Mouse (Mus musculus): ENCODE results near the gene Pllp. TPM values are rescaled to one million over a fixed set of nuclear protein-coding genes. Genes with fewer than 3 reads are reported as not detected.
A peak's percentile ranks its signal among the peaks of the same experiment; 100 is the strongest.

Pllp gene
- polyA plus RNA-seq, 1 experiment from 2014 or later = 0.29 TPM

- Histone ChIP-seq H3K9ac (ENCODE audit: low read length) (no peak overlapping the region), H3K27me3 (ENCODE audit: control insufficient read depth, insufficient read depth, low read length) (no peaks in the 10 kb centered on the region), H3K36me3 (ENCODE audit: control insufficient read depth, insufficient read depth) (no peaks in the 10 kb centered on the region), H3K9me3 (replicated peaks; ENCODE audit: control insufficient read depth, low read length) (no peaks in the 10 kb centered on the region), H3K4me1 (ENCODE audit: control insufficient read depth, insufficient read depth, low read length) (peaks cover 6% of the 10 kb centered on the region; the same call in 1 of the 2 replicates), H3K27ac (ENCODE audit: low read length) (no peak overlapping the region), H3K4me3 (ENCODE audit: low read length) (no peak overlapping the region), H3K4me2 (ENCODE audit: low read depth, low read length) (no peak overlapping the region)
- WGBS = 78% methylated on average over 7 of the region's 7 CpGs
- no peak for ATAC-seq (replicated peaks; ENCODE audit: extremely low read depth, insufficient read depth, low FRiP score)
Observed at GRCm38 (mm10) chr8:94734735-94735350, 38.8 kb upstream of the Pllp start.

GRCm38 (mm10) chr8:94733821-94734465 is 37.9 kb upstream of the Pllp start:
- H3K27ac ChIP-seq (ENCODE audit: low read length) = no peak overlapping the region
- no peak overlapping the region for H3K4me2 ChIP-seq (ENCODE audit: low read depth, low read length)
- H3K36me3 ChIP-seq (ENCODE audit: control insufficient read depth, insufficient read depth) = no peaks in the 10 kb centered on the region
- peaks cover 6% of the 10 kb centered on the region; the same call in 1 of the 2 replicates for H3K4me1 ChIP-seq (ENCODE audit: control insufficient read depth, insufficient read depth, low read length)
- 57% methylated on average over 5 of the region's 5 CpGs for WGBS
- no peak overlapping the region for H3K9ac ChIP-seq (ENCODE audit: low read length)
- no peaks in the 10 kb centered on the region for H3K9me3 ChIP-seq (replicated peaks; ENCODE audit: control insufficient read depth, low read length)
- H3K4me3 ChIP-seq (ENCODE audit: low read length) = no peak overlapping the region
- ATAC-seq (replicated peaks; ENCODE audit: extremely low read depth, insufficient read depth, low FRiP score) = no peak
- H3K27me3 ChIP-seq (ENCODE audit: control insufficient read depth, insufficient read depth, low read length) = no peaks in the 10 kb centered on the region

- H3K9ac ChIP-seq (ENCODE audit: low read length) = no peak overlapping the region
- H3K9me3 ChIP-seq (replicated peaks; ENCODE audit: control insufficient read depth, low read length) = no peaks in the 10 kb centered on the region; the same call in 1 of the 2 replicates
- no peak overlapping the region for H3K27ac ChIP-seq (ENCODE audit: low read length)
- WGBS = 59% methylated on average over 4 of the region's 4 CpGs
- no peak overlapping the region for H3K4me2 ChIP-seq (ENCODE audit: low read depth, low read length)
- ATAC-seq (replicated peaks; ENCODE audit: extremely low read depth, insufficient read depth, low FRiP score) = no peak
- no peaks in the 10 kb centered on the region for H3K4me1 ChIP-seq (ENCODE audit: control insufficient read depth, insufficient read depth, low read length)
- no peaks in the 10 kb centered on the region for H3K27me3 ChIP-seq (ENCODE audit: control insufficient read depth, insufficient read depth, low read length)
- H3K4me3 ChIP-seq (ENCODE audit: low read length) = no peak overlapping the region
- no peaks in the 10 kb centered on the region for H3K36me3 ChIP-seq (ENCODE audit: control insufficient read depth, insufficient read depth)
Observed at GRCm38 (mm10) chr8:94729301-94729700, 33.2 kb upstream of the Pllp start.

- no peaks in the 10 kb centered on the region; the same call in 1 of the 2 replicates for H3K9me3 ChIP-seq (replicated peaks; ENCODE audit: control insufficient read depth, low read length)
- no peak overlapping the region for H3K4me2 ChIP-seq (ENCODE audit: low read depth, low read length)
- no peak overlapping the region for H3K4me3 ChIP-seq (ENCODE audit: low read length)
- no peak for ATAC-seq (replicated peaks; ENCODE audit: extremely low read depth, insufficient read depth, low FRiP score)
- no peaks in the 10 kb centered on the region for H3K36me3 ChIP-seq (ENCODE audit: control insufficient read depth, insufficient read depth)
- H3K27ac ChIP-seq (ENCODE audit: low read length) = no peak overlapping the region
- no peak overlapping the region for H3K9ac ChIP-seq (ENCODE audit: low read length)
- WGBS = 79% methylated on average over 5 of the region's 5 CpGs
- H3K27me3 ChIP-seq (ENCODE audit: control insufficient read depth, insufficient read depth, low read length) = no peaks in the 10 kb centered on the region
- no peaks in the 10 kb centered on the region for H3K4me1 ChIP-seq (ENCODE audit: control insufficient read depth, insufficient read depth, low read length)
Observed at GRCm38 (mm10) chr8:94725998-94726397, 29.9 kb upstream of the Pllp start.

- no peak overlapping the region for H3K4me2 ChIP-seq (ENCODE audit: low read depth, low read length)
- no peaks in the 10 kb centered on the region for H3K27me3 ChIP-seq (ENCODE audit: control insufficient read depth, insufficient read depth, low read length)
- no peak for ATAC-seq (replicated peaks; ENCODE audit: extremely low read depth, insufficient read depth, low FRiP score)
- H3K9ac ChIP-seq (ENCODE audit: low read length) = no peak overlapping the region
- no peaks in the 10 kb centered on the region for H3K4me1 ChIP-seq (ENCODE audit: control insufficient read depth, insufficient read depth, low read length)
- no peaks in the 10 kb centered on the region for H3K36me3 ChIP-seq (ENCODE audit: control insufficient read depth, insufficient read depth)
- no peak overlapping the region for H3K4me3 ChIP-seq (ENCODE audit: low read length)
- 89% methylated on average over 1 of the region's 1 CpGs for WGBS
- H3K9me3 ChIP-seq (replicated peaks; ENCODE audit: control insufficient read depth, low read length) = no peaks in the 10 kb centered on the region
- no peak overlapping the region for H3K27ac ChIP-seq (ENCODE audit: low read length)
Observed at GRCm38 (mm10) chr8:94716841-94717240, 20.8 kb upstream of the Pllp start.

- 68% methylated on average over 3 of the region's 3 CpGs for WGBS
- Histone ChIP-seq H3K4me3 (ENCODE audit: low read length) (no peak overlapping the region), H3K4me2 (ENCODE audit: low read depth, low read length) (no peak overlapping the region), H3K27me3 (ENCODE audit: control insufficient read depth, insufficient read depth, low read length) (no peaks in the 10 kb centered on the region), H3K27ac (ENCODE audit: low read length) (no peak overlapping the region), H3K9me3 (replicated peaks; ENCODE audit: control insufficient read depth, low read length) (no peaks in the 10 kb centered on the region), H3K36me3 (ENCODE audit: control insufficient read depth, insufficient read depth) (no peaks in the 10 kb centered on the region), H3K4me1 (ENCODE audit: control insufficient read depth, insufficient read depth, low read length) (peaks cover 5% of the 10 kb centered on the region; the same call in 1 of the 2 replicates), H3K9ac (ENCODE audit: low read length) (no peak overlapping the region)
- no peak for ATAC-seq (replicated peaks; ENCODE audit: extremely low read depth, insufficient read depth, low FRiP score)
Observed at GRCm38 (mm10) chr8:94715871-94716270, 19.8 kb upstream of the Pllp start.

- no peaks in the 10 kb centered on the region for H3K27me3 ChIP-seq (ENCODE audit: control insufficient read depth, insufficient read depth, low read length)
- no peaks in the 10 kb centered on the region for H3K36me3 ChIP-seq (ENCODE audit: control insufficient read depth, insufficient read depth)
- peaks cover 5% of the 10 kb centered on the region; the same call in 1 of the 2 replicates for H3K4me1 ChIP-seq (ENCODE audit: control insufficient read depth, insufficient read depth, low read length)
- 50% methylated on average over 5 of the region's 5 CpGs for WGBS
- no peak for ATAC-seq (replicated peaks; ENCODE audit: extremely low read depth, insufficient read depth, low FRiP score)
- H3K4me2 ChIP-seq (ENCODE audit: low read depth, low read length) = no peak overlapping the region
- no peaks in the 10 kb centered on the region for H3K9me3 ChIP-seq (replicated peaks; ENCODE audit: control insufficient read depth, low read length)
- H3K4me3 ChIP-seq (ENCODE audit: low read length) = no peak overlapping the region
- no peak overlapping the region for H3K27ac ChIP-seq (ENCODE audit: low read length)
- H3K9ac ChIP-seq (ENCODE audit: low read length) = no peak overlapping the region
Observed at GRCm38 (mm10) chr8:94714556-94714955, 18.5 kb upstream of the Pllp start.

- WGBS = 31% methylated on average over 5 of the region's 5 CpGs
- H3K4me2 ChIP-seq (ENCODE audit: low read depth, low read length) = peak overlapping the region; percentile 10; the same call in 1 of the 2 replicates
- no peak overlapping the region for H3K9ac ChIP-seq (ENCODE audit: low read length)
- ATAC-seq (replicated peaks; ENCODE audit: extremely low read depth, insufficient read depth, low FRiP score) = peak; percentile 41; the same call in 1 of the 2 replicates
- H3K9me3 ChIP-seq (replicated peaks; ENCODE audit: control insufficient read depth, low read length) = no peaks in the 10 kb centered on the region
- H3K36me3 ChIP-seq (ENCODE audit: control insufficient read depth, insufficient read depth) = no peaks in the 10 kb centered on the region
- H3K27me3 ChIP-seq (ENCODE audit: control insufficient read depth, insufficient read depth, low read length) = no peaks in the 10 kb centered on the region
- H3K27ac ChIP-seq (ENCODE audit: low read length) = peak overlapping the region; percentile 52
- H3K4me3 ChIP-seq (ENCODE audit: low read length) = no peak overlapping the region
- H3K4me1 ChIP-seq (ENCODE audit: control insufficient read depth, insufficient read depth, low read length) = peaks cover 13% of the 10 kb centered on the region
Observed at GRCm38 (mm10) chr8:94711160-94711718, 15.2 kb upstream of the Pllp start.

GRCm38 (mm10) chr8:94710336-94710735 is 14.3 kb upstream of the Pllp start:
- H3K4me2 ChIP-seq (ENCODE audit: low read depth, low read length) = no peak overlapping the region
- H3K4me3 ChIP-seq (ENCODE audit: low read length) = no peak overlapping the region
- ATAC-seq (replicated peaks; ENCODE audit: extremely low read depth, insufficient read depth, low FRiP score) = no peak
- WGBS = 57% methylated on average over 8 of the region's 8 CpGs
- H3K36me3 ChIP-seq (ENCODE audit: control insufficient read depth, insufficient read depth) = no peaks in the 10 kb centered on the region
- no peaks in the 10 kb centered on the region for H3K27me3 ChIP-seq (ENCODE audit: control insufficient read depth, insufficient read depth, low read length)
- no peak overlapping the region for H3K9ac ChIP-seq (ENCODE audit: low read length)
- H3K9me3 ChIP-seq (replicated peaks; ENCODE audit: control insufficient read depth, low read length) = no peaks in the 10 kb centered on the region
- no peak overlapping the region for H3K27ac ChIP-seq (ENCODE audit: low read length)
- peaks cover 13% of the 10 kb centered on the region for H3K4me1 ChIP-seq (ENCODE audit: control insufficient read depth, insufficient read depth, low read length)
